Mouse (Mus musculus) mesoderm, embryonic 11.5 days (tissue): ENCODE measurements around the gene 4933417A18Rik.
A peak's percentile ranks its signal among the peaks of the same experiment; 100 is the strongest.
"Not testable (repeated sequence)": the region's sequence is repeated elsewhere in the genome, so short reads cannot be mapped to it uniquely, and the experiment has no call there.

Experiments
- DNase-seq: peaks from one replicate; pipeline ENCODE4 v3.0.0-alpha.2; 2012; ENCODE audit warnings: low read depth, low spot score

4933417A18Rik gene

GRCm38 (mm10) chr13:34973770-34974169 is 49.6 kb downstream of the 4933417A18Rik start:
- peak; percentile 8 for DNase-seq

- no peak for DNase-seq
These were observed 51.9 kb downstream of the 4933417A18Rik start for GRCm38 (mm10) chr13:34976116-34976515.

GRCm38 (mm10) chr13:34977410-34977809 is 53.2 kb downstream of the 4933417A18Rik start:
- no peak for DNase-seq

- DNase-seq, result not testable (repeated sequence)
These were observed 54.4 kb downstream of the 4933417A18Rik start for GRCm38 (mm10) chr13:34978635-34979034.

- DNase-seq, result not testable (repeated sequence)
These were observed 59.3 kb downstream of the 4933417A18Rik start for GRCm38 (mm10) chr13:34983479-34983878.

DNA sequence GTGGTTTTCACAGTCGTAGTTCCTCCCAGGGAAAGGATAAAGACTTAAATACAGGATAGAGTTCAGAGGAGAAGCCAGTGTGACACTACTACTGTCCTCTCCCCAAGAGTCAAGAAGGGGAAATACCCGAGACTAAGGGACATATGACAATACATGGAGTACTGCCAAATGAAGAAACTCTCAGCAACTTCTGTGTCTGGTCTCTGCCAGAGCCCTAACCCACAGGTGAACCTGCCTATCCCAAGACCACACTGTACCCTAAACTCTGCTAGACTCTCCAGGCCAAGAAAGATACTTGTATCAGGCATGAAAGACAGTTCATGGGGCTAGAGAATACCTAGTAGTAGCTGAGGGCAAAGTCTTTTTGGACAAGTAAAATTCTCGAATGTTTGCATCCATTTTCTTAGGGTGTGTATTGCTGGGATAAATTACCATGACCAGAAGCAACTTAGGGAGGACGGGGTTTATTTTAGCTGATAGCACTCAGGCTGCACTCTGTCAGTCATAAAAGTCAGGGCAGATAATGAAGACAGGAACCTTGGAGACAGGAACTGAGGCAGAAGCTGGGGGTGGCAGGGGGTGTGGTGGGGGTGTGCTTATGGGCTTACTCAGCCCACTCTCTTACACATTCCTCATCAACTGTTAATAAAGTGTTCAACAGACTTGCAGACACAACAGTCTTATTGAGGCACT is 67.5 kb downstream of the 4933417A18Rik start:
- no peak for DNase-seq

DNA sequence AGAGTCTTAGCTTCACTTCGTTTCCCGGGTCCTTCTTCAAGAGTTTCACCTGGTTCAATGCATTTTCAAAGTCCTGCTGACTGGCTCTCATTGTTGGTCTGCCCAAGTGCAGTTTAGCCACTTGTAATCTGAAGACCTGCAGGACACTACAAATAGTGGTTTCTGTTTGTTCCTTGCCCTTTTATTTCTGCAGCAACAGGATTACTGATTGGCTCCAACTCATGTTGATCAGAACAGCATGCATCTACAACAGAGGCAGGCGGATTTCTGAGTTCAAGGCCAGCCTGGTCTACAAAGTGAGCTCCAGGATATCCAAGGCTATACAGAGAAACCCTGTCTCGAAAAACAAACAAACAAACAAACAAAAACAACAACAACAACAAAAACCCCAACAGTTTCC is 68.9 kb downstream of the 4933417A18Rik start:
- DNase-seq, result no peak

GRCm38 (mm10) chr13:34993595-34993982 is 69.4 kb downstream of the 4933417A18Rik start:
- no peak for DNase-seq

DNA sequence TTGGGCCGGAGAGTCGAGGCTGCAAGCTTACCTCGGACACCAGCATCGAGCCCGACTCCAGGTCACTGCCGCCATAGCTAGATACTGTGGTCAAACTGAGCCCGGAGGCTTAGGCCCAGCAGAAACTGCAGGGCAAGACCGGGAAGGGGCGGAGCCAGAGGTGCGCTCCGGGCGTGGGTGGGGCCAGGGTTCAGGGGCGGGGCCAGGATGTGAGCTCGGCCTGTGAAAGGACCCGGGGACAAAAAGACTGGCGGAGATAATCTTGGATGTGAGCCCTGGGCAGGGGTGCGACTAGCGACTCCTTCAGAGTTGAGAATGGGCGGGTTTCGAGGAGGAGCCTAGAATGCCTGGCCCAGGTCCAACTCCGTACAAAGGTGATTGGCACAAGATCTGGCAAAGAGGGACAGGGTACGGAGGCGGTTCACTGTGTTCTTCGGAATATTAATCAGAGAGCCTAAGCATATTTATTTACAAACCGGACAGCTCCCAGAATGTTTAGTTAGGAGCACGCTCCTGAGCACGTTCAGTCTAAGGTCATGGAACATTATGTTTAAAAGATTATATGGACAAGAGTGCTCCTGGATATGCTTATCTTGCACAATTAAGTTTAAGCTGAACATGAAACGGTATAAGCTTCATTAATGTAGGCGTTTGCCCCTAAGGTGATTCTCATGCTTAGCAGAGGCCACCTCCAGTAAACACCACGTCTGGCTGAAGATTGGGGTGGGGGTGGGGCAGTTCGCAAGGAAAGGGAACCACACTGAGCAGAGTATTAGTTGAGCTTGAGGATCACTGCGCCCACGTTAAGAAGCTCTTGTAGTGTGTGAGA is 70.0 kb downstream of the 4933417A18Rik start:
- peak; percentile 94 for DNase-seq

- no peak for DNase-seq
These were observed 71.7 kb downstream of the 4933417A18Rik start for GRCm38 (mm10) chr13:34995925-34996324.
